Mouse (Mus musculus) cerebellum, postnatal 36 days (tissue): Measurements from ENCODE around the gene Ccl27b.
"Not testable (repeated sequence)": the region's sequence is repeated elsewhere in the genome, so short reads cannot be mapped to it uniquely, and the experiment has no call there.

Experiments
- DNase-seq, 2 experiments: peaks; one replicate each; pipeline ENCODE4 v3.0.0; 2021 to 2022; ENCODE audit warnings: mixed read lengths in 2 of 2

Ccl27b gene

GRCm38 (mm10) chr4:42654951-42655350, at the start of gene Ccl27b:
Gene Ccl27b (plus strand): TSS chr4:42655251.
- DNase-seq = not testable (repeated sequence)

- DNase-seq = not testable (repeated sequence)
Observed at GRCm38 (mm10) chr4:42611895-42612294, 43.2 kb upstream of the Ccl27b start, which contains the start of gene Gm10591. Gene Gm10591 (plus strand): TSS chr4:42612195.

GRCm38 (mm10) chr4:42629419-42629818, 25.6 kb upstream of the Ccl27b start, which contains the start of gene Gm2564:
Gene Gm2564 (plus strand): TSS chr4:42629719.
- not testable (repeated sequence) for DNase-seq

- not testable (repeated sequence) for DNase-seq
Observed at GRCm38 (mm10) chr4:42661793-42662192, 6.7 kb downstream of the Ccl27b start, which contains the start of gene Il11ra2. Gene Il11ra2 (minus strand): TSS chr4:42661893.

- DNase-seq = not testable (repeated sequence)
Observed at GRCm38 (mm10) chr4:42675415-42675814, 20.4 kb downstream of the Ccl27b start.

- DNase-seq = not testable (repeated sequence)
Observed at GRCm38 (mm10) chr4:42679365-42679764, 24.3 kb downstream of the Ccl27b start.

GRCm38 (mm10) chr4:42680374-42681356, 25.6 kb downstream of the Ccl27b start:
- DNase-seq = not testable (repeated sequence)

- not testable (repeated sequence) for DNase-seq
Observed at GRCm38 (mm10) chr4:42681473-42682182, 26.6 kb downstream of the Ccl27b start.

- DNase-seq = not testable (repeated sequence)
Observed at GRCm38 (mm10) chr4:42682183-42682524, 27.1 kb downstream of the Ccl27b start.
